Mouse (Mus musculus) cerebellum, adult (tissue): ENCODE results near the gene Lipc.

Experiments used
- ATAC-seq: cut with Nextera tagmentation; 2 replicates; pipeline ENCODE4 v1.9.2; 2017; ENCODE audit warnings: mild to moderate bottlenecking, moderate library complexity, mixed read lengths; ENCODE audit not compliant: insufficient number of reproducible peaks, low FRiP score, low TSS enrichment

Gene Lipc

DNA sequence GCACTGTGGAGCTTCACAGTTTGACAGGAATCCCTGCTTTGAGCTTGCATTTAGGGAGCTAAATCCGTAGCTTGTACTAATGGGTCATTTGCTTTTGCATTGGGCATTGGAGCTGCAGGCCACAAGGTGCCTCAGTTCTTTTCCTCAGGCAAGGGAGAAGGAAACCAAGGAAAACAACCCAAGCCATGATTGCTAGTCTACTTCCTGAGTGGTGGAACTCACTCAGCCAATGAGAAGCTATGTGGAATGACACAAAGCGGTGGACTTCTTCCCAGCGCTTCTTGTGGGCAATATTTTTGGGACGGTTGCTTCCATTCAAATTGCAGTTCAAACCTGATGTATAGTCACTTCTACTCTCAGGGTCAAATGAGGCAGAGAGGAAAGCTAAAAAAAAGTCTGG lies at the start of gene Lipc:
Lipc (minus strand) TSS at position 101 of the 400 bp plus-strand sequence.
- no peak for ATAC-seq

DNA sequence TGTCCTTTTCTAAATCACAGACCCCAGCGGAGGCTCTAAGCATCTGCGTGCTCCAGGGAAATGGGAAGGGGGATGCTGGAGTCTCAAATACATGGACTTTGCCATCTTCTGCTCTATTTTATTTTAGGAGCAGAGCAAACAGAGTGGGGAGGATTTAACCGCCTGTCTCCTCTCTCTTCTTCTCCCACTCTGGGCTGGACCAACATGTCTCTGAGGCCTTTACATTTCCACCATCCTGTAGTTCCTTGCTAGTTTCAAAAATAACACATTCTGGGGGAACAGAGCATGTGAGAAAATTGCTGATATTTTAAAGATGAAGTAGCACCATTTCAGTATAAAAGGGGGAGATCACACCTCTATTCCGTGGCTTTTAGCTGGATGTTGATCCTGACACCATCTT lies 47.1 kb upstream of the Lipc start:
- no peak for ATAC-seq

DNA sequence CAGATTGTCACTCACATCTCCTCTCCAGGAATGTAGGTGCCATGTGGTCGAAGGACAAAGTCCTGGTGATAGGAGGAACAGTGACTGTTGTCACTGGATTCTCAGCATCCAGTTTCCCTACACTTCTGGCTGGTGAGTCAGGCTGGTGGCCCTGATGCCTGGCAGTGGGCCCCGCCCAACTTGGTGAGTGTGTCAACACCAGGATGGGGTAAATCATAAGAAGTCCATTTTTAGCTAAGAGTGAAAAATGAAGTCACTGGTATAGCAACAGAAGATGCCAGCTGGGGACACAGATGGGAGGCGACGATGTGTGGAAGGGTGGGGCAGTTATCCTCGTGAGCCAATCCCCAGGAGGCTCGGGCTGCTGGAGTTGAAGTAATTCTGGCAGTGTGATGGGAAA lies 46.7 kb upstream of the Lipc start:
- no peak for ATAC-seq

DNA sequence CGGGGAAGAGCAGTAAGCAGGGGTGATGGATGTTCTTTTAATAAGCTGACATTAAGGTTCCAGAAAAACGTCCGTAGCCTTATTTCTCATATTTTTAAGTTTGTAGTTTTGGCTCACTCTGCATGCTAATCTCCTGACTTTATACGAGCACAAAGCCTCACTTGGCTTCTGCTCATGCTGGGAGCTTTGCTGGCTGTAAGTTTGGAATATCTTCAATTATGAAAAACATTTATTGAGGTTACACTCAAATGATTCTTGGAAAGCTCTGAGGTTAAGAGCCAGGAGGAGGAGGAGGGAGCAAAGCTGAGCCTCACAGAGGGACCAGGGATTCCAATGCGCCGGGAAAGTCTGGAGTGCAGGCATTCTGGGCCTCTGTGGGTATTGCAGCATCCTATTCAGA lies 41.3 kb upstream of the Lipc start:
- no peak for ATAC-seq

DNA sequence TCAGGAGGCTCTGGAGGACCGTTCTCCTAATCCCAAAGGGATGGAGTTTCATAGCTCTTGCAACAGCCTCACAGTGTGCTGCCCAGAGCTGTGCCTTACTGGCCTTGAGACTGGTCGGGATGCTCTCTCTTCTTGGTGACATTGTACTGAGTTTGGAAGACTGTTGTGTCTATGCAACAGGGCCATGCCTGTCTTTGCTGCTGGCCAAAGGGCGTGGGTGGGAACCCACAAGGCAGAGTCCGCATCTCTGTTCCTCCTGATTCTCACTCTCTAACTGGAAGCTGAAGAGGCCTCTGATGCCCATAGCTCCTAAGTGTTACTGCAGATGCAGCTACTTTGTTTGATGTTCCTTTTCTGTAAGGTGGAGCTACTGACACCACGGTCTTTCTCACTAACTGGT lies 39.4 kb upstream of the Lipc start:
- ATAC-seq: no peak

DNA sequence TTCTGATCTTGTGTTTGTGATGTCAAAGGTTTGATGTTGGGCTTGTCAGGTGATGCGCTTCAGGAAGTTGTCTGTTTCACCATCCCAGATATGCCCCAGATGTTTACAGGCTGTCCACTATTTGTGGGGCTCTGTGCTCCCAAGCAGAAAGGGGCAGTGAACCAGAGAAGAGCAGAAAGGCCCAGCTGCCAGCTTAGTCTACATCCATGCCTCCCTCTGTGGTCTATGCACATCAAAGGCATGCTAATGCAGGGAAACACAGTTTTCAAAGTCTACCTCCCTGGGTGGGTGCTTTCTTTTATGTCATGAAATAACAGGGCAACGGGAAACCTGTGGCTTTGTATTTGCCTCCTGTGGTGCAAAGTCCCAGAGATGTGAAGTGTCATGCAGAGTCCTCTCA lies 35.2 kb upstream of the Lipc start:
- ATAC-seq: no peak

DNA sequence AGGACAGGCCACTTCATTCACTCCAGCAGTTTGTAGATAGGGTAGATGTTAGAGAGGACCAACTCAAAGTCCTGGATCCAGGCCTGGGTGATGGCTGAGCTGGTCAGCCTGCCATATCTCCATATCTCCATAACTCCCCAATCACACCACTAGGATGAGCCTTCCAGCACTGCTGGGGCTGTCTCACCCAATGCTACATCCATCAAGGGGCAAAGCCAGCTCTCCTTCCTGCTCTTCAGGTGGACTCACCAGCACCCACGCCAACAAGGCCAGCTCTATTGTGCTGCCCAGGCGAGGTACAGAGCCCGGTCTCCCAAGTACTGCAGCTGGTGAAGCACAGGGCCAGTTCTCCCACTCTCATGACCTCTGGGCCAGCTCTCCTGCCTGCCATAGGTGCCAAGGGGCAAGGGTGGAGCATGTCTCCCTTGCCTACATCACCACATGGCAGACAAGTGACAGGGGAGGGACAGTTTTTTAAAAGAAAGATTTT lies 31.0 kb upstream of the Lipc start:
- ATAC-seq: no peak

DNA sequence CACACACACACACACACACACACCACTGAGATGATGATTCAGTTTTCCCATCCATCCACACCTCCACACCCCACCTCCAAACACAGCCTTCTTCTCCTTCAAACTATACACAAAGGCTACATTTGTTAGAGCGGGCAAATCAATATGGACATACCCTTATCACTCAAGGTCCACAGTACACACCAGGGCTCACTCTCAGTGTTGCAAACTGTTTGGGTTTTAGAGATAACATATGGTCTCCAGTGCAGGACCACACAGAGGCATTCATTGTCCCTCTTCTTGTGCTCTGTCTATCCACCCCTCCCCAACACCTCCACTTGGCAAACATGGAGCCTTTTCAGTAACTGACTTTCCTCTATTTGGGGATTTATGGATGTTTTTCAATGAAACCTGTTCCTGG lies 29.7 kb upstream of the Lipc start:
- no peak for ATAC-seq

DNA sequence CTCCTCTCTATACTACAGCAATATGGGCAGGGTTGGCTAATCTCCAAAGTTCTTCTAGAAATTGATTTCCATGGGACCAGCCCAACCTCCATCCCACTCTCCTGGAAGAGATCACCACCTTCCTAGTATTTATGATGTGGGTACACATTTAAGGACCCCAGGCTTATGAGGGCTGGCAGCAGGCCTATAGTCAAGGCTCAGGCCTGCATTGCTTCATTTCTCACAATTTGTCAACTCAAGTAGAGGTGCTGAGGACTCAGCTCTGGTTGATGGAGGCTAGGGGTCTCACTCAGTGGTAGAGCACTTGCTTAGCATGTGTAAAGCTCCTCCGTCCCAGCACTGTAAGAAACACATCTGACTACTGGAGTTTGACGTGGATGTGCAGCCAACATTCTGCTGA lies 27.6 kb upstream of the Lipc start:
- ATAC-seq: no peak

DNA sequence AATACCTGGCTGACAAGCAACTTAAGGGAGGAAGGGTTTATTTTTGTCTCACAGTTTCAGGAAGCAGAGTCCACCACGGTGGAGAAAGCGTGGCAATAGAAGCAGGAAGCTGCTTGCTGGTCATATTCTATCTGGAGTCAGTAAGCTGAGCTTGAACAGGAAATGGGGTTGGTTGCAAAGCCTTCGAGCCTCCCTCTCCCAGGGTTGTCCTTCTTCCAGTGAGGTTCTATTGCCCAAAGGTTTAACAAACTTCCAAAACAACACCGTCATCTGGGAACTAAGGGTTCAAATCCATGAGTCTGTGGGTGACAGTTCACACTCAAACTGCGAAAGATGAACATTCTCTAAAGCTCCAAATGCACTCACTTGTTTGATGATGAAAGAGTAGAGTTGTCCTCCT lies 27.1 kb upstream of the Lipc start:
- no peak for ATAC-seq

DNA sequence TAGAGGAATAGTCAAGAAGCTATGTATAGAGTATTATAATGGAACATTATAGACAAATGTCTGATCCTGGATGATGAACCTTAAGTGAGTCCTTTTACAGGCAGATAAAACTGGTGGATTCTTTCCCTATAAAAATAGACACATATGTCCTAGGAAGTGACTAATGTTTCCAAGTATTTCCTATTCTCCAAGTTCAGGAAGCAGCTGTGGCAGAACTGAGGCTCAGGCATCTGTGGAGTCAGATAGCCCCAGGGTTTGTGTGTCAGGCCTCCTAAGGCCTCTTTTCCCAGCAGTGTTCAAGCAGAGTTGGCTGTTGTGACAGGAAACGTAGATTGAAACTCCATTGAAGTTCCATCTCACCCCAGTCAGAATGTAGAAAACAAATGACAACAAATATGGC lies 25.4 kb upstream of the Lipc start:
- ATAC-seq: no peak

DNA sequence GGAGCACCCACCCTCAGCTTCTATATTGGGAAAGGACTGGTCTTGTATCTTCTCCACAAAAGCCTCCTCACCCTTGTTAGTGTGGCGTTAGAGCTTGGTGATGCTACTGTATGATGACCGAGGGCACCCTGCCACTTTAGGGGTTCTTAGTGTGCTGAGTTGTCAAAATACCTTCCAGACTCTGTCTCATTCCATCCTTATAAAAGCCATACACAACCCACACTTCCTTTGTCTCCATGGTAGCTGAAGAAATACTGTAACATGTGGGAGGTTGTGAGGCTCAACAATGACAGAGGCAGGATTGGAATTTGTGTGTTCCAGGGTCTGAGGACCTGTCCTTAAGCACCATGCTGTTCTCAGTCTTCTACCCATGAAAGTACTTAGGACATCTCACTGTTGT lies 23.9 kb upstream of the Lipc start:
- no peak for ATAC-seq

DNA sequence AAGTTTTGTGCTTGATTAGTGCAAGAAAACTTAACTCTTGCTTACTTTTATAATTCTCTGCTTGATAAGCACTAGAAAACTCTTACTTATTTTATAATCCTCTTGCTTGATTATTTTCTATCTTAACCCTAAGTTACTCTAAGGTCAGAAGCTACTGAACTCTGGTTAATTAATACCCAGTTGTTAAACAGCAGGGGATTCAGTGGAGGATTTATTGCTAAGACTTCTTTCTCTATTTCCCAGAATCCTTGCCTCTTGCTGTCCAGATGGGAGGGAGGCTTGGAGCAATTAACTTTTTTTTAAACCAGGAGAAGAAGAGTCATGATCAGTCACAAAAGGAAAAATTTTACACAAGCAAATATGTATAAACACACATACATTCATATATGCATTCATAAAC lies 21.3 kb upstream of the Lipc start:
- ATAC-seq: no peak

DNA sequence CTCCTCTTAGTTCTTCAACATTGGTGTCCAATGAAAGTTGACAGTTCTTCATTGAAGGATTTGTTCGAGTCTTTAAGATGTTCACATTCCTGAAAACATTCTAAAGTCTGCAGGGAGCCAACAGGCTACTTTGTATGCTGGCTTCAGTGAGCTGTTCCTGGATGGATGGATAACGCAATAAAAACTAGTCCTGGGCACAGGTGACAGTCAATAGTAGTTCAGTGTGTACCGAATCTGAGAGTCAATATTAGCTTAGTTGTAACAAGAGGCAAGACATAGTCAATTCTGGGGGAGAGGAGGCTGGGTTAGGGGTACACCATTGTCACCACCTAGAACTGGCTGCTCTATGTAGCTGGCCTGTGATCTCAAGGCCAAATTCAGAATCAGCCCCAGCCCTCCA lies 17.2 kb upstream of the Lipc start:
- ATAC-seq: no peak

DNA sequence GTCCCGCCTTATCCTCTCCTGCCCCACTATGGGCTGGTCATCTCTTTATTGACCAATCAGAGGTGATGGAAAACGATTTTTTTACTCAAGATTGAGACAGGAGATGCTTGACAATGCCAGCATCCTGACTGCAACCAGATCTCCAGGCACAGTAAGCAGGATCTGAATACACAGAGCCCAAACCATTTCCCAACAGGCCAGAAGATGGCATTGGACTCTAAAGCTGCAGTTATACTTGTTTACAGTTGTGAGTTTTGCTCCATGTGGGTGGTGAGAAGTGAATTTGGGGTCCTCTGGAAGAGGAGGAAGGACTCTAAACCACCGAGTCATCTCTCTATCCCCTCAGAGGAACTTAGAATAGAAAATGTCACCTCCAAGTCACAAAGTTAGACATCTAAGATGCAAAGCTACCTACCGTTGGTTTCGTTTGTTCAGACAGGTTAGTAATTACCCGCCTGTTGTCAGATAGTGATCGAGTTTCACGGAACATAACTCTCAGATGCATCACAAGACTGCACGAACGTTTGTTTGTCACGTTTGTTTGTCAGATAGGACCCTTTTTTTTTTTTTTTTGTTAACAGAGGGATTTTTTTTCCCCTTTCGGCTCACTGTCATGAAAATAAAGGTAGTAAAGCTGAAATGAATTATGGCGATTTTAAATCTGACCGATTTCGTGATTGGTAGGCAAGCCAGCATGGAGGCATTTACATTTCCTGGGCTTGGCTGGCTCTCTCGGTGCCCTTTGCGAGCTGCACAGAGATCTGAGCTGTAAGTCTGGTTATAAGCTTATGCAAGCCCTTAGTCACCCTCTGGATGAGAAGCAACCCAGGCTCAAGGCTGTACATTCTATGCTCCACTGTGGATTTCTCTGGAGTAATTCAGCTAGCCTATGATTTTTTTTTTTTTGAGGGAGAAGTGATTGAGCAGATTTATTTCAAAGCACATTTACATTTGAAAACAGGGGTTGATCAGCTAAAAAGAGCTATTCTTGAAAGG lies 14.3 kb upstream of the Lipc start:
- ATAC-seq: no peak

DNA sequence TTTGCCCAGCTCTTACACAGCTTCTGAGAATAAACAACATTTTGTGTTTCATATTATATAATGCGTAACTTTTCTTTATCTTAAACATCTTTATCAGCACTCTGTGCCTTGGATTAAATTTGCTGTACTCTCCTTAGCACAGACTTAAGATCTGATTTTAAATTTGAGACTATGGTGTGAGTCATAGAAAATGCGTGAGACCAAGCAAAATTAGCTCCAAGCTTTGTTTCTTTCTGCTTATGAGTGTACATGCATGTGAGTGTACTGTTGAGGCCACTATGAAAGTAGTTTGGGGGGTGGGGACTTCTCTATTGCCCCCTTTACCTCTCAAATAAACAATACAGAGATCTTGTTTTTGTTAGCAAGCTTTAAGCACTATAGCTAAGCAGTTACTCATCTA lies 13.4 kb upstream of the Lipc start:
- no peak for ATAC-seq

DNA sequence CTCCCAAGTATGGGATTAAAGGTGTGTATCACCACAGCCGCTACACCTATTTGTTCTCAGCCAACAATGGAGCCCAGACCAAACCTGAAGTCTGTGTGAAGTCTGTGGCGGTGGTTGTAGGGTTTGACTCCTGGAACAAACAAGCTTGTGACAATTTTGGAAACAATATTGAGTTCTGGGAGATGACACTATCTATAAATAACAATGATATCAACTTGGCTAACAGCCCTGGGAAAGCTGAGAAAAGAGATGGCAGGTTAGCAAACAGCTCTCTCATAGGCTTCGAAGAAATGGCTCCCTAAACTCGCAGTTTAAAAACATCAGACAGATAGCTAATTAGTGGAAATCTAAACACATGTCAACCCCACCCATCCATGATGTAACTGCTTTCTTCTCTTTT lies 13.0 kb upstream of the Lipc start:
- ATAC-seq: no peak

DNA sequence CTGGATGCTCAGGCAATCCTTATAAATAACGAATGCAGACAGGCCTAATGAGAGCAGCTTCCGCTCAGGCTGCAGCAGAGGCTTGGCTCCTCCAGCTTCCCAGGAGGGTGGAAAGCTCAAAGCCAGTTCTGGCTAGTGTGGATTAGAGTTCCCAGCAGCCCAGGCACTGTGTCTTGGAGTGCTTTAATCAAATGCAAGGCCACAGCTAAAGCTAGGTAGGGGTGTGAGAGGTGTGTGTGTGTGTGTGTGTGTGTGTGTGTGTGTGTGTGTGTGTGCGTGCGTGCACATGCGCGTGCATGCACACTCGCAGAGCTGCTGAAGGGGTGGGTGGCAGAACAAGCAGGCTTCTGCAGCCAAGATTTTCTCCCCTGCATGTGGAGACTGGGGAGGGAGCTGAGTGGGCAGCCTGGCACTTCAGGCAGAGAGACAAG lies 11.4 kb upstream of the Lipc start:
- peak; percentile 52; the same call in 1 of the 2 replicates for ATAC-seq

DNA sequence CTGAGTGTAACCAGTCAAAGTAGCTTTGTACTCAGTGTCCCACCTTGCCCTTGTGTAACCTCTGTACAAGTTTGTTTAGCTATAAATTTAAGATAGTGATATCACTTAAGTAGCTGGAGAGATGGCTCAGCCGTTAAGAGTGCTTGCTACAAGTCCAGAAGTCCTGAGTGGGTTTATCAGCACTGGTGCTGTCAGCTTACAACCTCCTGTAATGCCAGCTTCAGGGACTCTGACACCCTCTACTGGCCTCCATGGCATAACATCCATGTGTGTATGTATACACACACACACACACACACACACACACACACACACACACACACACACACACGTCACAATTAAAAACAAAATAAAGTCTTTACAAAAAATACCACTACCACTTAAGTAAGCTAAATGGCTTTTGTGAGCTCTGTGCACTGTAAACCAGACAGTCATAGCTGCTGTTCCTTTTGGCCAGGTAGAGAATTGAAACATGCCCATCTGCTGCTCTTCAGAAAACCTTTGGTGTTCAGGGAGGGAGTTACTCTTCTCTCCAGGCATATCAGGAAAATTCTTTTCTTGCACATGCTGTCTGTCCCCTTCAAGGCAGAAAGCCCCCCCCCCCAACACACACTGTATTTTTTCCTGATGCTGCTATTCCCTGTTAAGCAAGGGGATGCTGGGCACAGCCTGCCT lies 10.9 kb upstream of the Lipc start:
- ATAC-seq: no peak

DNA sequence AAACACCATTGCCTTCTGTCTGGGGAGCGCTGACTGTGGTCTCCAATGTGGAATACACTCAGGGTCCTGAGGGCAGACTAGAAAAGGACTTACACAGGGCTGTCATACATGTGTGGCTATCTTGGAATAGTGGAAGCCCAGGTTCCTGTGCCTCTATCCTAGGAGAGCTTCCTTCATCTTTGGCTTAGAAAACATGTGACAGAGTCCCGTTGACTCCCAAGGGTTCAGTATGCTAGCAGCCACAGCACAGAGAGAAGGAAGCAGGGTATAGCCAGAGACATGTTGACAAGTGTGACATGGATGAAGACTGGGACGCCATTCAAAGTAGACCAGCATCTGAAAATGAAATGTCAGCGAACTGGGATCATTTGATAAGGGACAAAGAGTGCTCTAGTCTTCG lies 8.3 kb upstream of the Lipc start:
- no peak for ATAC-seq

DNA sequence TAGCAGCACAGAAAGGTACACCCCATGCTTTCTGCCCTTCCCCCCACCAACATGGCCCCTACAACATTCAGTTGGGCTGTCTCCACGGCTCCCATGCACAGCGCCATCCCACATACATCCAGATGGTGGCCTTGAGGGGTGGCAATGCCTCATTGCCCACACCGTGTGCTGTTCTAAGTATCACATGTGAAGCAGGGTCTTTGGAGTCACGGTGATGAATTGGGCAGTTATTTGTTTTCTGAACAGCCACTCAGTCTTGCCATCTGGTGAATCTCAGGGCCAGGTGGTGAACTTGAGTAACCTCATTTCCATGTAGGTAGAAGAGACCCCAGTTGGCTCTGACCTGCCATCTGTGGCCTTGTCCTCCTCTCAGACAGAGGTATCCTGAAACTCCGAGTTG lies 7.8 kb upstream of the Lipc start:
- ATAC-seq: peak; percentile 54; the same call in 1 of the 2 replicates

DNA sequence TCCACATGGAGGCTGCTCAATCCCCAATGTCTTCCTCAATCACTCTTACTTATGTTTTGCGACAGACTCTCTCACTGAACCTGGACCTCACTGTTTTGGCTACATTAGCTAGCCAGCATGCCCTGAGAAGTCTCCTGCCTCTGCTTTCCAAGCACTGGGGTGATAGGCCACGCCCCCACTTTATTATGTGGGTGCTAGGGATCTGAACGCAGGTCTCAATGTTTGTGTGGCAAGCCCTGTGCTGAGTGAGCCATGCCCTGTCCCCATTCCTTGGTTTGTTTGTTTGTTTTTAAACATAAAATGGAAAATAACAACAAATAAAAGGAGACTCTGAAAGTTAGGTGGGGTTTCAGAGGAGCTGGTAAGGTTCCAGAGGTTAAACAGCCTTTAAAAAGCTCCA lies 7.4 kb upstream of the Lipc start:
- no peak for ATAC-seq
